Mouse (Mus musculus) intestine, embryonic 14.5 days (tissue): ENCODE results near the gene Vwa7. TPM values are rescaled to one million over a fixed set of nuclear protein-coding genes. Genes with fewer than 3 reads are reported as not detected.
A peak's percentile ranks its signal among the peaks of the same experiment; 100 is the strongest.
"Not testable (repeated sequence)": the region's sequence is repeated elsewhere in the genome, so short reads cannot be mapped to it uniquely, and the experiment has no call there.

ENCODE experiments used
- ATAC-seq: fragments of 200-750 bp; cut with Nextera tagmentation; replicated peaks from 2 replicates; pipeline ENCODE4 v1.8.0; 2017; ENCODE audit warnings: low read depth, moderate number of reproducible peaks, moderate TSS enrichment, moderate library complexity; ENCODE audit not compliant: low FRiP score, low TSS enrichment
- DNase-seq: peaks from one replicate; pipeline ENCODE4 v3.0.0-alpha.2; 2018; ENCODE audit warnings: low spot score
- H3K27ac ChIP-seq: fragments of 300-500 bp; sonication (generic); 2 replicates; pipeline ENCODE4 v1.5.1; 2014; ENCODE audit warnings: low read depth, mild to moderate bottlenecking, control low read depth
- H3K27me3 ChIP-seq: fragments of 300-500 bp; sonication (generic); replicated peaks from 2 replicates; pipeline ENCODE4 v1.6.1; 2014; ENCODE audit warnings: low read length, control low read depth; ENCODE audit not compliant: control insufficient read depth, insufficient read depth
- H3K36me3 ChIP-seq: fragments of 300-500 bp; sonication (generic); 2 replicates; pipeline ENCODE4 v1.6.1; 2014; ENCODE audit warnings: low read length, control low read depth; ENCODE audit not compliant: control insufficient read depth, insufficient read depth
- H3K4me1 ChIP-seq: fragments of 300-500 bp; sonication (generic); replicated peaks from 2 replicates; pipeline ENCODE4 v1.6.1; 2014; ENCODE audit warnings: low read length, control low read depth, mixed read lengths; ENCODE audit not compliant: control insufficient read depth, insufficient read depth
- H3K4me2 ChIP-seq: fragments of 300-500 bp; sonication (generic); 2 replicates; pipeline ENCODE4 v1.6.1; 2014; ENCODE audit warnings: low read length
- H3K4me3 ChIP-seq: fragments of 300-500 bp; sonication (generic); 2 replicates; pipeline ENCODE4 v1.5.1; 2014; ENCODE audit warnings: low read depth, low read length, control low read depth, mixed read lengths
- H3K9ac ChIP-seq: fragments of 300-500 bp; sonication (generic); 2 replicates; pipeline ENCODE4 v1.6.1; 2014; ENCODE audit warnings: mild to moderate bottlenecking, low read length
- H3K9me3 ChIP-seq: fragments of 300-500 bp; sonication (generic); 2 replicates; pipeline ENCODE4 v1.6.1; 2016; ENCODE audit warnings: low read length, control low read depth; ENCODE audit not compliant: control insufficient read depth
- WGBS: fragments of 180-500 bp; shearing (Covaris S2); extraction: QIAGEN DNeasy Blood & Tissue Kit; methylation state at CpG from one replicate; pipeline ENCODE4 v1.1.7; 2014; 5-methylcytosine and 5-hydroxymethylcytosine counted together
- polyA plus RNA-seq: library from polyadenylated mRNA; unstranded; fragments of >200 nt; fragmentation: Nextera tagmentation; extraction: Ambion mirVana; gene quantifications from 2 replicates; pipeline ENCODE4 v1.2.1, GENCODE M21; 2014

Vwa7 gene
- polyA plus RNA-seq, 1 experiment from 2014 or later: 0.26 TPM

DNA sequence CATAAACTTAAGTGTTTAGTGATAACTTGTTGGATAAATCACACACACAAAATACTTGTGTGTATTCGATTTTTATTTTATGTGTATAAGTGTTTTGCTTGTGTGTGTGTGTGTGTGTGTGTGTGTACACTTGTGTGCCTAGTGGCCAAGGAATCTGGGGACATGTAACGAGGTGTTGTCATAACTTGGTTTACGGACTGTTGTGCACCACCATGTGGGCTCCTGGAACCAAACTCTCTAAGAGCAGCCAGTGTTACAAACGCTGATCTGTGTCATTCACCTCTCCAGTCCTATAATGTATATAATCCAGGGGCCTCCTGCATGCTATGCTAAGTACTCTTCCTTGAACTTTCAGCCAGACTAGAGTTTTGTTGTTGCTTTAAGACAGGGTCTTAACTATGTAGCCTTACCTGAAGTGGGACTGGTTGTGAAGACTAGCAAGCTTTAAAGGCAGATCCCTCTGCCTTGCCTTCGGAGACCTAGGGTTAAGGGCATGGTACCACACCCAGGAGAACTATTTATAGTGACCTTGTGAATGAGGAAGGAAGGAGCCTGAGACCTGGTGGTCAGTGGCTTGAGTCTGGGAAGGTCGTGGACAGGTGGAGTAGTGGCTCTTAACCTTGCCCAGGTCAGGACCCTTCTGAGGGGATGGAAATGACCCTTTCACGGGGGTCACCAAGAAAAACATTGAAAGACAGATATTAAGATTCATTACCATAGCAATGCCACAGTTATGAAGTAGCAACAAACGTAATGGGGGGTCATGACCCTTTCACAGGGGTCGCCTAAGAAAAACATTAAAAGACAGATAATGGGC is 13.1 kb upstream of the Vwa7 start:
- H3K4me3 ChIP-seq: peak overlapping the region; percentile 87; the same call in 1 of the 2 replicates
- H3K27me3 ChIP-seq: no peaks in the 10 kb centered on the region
- H3K36me3 ChIP-seq: peaks cover 47% of the 10 kb centered on the region
- H3K27ac ChIP-seq: no peak overlapping the region; the same call in 1 of the 2 replicates
- DNase-seq (no peak), ATAC-seq (no peak)
- H3K9me3 ChIP-seq: no peaks in the 10 kb centered on the region
- peaks cover 25% of the 10 kb centered on the region for H3K4me1 ChIP-seq
- peak overlapping the region; percentile 90 for H3K4me2 ChIP-seq
- 55% methylated on average over 9 of the region's 9 CpGs for WGBS
- H3K9ac ChIP-seq: peak overlapping the region; percentile 92; the same call in 1 of the 2 replicates

DNA sequence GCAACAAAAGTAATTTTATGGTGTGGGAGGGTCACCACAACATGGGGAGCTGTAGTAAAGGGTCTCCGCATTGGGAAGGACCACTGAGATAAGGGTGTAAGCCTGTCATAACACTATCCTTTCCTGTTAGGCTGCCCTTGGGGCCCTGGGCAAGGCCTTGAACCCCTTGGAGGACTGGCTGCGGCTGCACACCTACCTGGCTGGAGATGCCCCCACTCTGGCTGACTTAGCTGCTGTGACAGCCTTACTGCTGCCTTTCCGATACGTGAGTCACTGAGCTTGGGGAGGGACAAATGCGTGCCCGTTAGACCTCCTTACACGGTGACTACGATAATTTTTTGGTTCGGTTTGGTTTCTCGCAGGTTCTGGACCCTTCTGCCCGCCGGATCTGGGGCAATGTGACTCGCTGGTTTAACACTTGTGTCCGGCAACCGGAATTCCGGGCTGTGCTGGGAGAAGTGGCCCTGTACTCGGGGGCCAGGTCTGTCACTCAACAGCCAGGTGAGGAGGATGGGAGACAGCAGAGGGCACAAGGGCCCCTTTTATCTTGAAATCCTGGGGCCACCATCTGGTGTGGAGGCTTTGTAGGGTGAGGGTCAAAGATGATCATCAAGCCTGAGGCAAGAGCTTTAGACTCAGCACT is 12.2 kb upstream of the Vwa7 start:
- Histone ChIP-seq H3K4me2 (no peak overlapping the region), H3K27me3 (no peaks in the 10 kb centered on the region), H3K4me3 (no peak overlapping the region), H3K4me1 (peaks cover 23% of the 10 kb centered on the region), H3K36me3 (peaks cover 51% of the 10 kb centered on the region), H3K9me3 (no peaks in the 10 kb centered on the region), H3K9ac (no peak overlapping the region), H3K27ac (no peak overlapping the region)
- WGBS: 96% methylated on average over 17 of the region's 17 CpGs
- DNase-seq (no peak), ATAC-seq (no peak)

GRCm38 (mm10) chr17:35005158-35005557 is 11.2 kb upstream of the Vwa7 start:
- H3K9ac ChIP-seq: no peak overlapping the region
- WGBS: 96% methylated on average over 9 of the region's 10 CpGs
- ATAC-seq (no peak), DNase-seq (no peak)
- no peaks in the 10 kb centered on the region for H3K9me3 ChIP-seq
- H3K36me3 ChIP-seq: peaks cover 60% of the 10 kb centered on the region
- H3K4me3 ChIP-seq: no peak overlapping the region
- no peak overlapping the region for H3K27ac ChIP-seq
- H3K4me1 ChIP-seq: peaks cover 15% of the 10 kb centered on the region
- H3K4me2 ChIP-seq: no peak overlapping the region
- no peaks in the 10 kb centered on the region for H3K27me3 ChIP-seq

- Histone ChIP-seq H3K4me1 (peaks cover 15% of the 10 kb centered on the region), H3K36me3 (peaks cover 68% of the 10 kb centered on the region)
- not testable (repeated sequence) for H3K9ac ChIP-seq, H3K27ac ChIP-seq, H3K27me3 ChIP-seq, ATAC-seq, H3K9me3 ChIP-seq, H3K4me3 ChIP-seq, H3K4me2 ChIP-seq, DNase-seq
- 93% methylated on average over 4 of the region's 5 CpGs for WGBS
Measured at GRCm38 (mm10) chr17:35005902-35006301, 10.5 kb upstream of the Vwa7 start.

DNA sequence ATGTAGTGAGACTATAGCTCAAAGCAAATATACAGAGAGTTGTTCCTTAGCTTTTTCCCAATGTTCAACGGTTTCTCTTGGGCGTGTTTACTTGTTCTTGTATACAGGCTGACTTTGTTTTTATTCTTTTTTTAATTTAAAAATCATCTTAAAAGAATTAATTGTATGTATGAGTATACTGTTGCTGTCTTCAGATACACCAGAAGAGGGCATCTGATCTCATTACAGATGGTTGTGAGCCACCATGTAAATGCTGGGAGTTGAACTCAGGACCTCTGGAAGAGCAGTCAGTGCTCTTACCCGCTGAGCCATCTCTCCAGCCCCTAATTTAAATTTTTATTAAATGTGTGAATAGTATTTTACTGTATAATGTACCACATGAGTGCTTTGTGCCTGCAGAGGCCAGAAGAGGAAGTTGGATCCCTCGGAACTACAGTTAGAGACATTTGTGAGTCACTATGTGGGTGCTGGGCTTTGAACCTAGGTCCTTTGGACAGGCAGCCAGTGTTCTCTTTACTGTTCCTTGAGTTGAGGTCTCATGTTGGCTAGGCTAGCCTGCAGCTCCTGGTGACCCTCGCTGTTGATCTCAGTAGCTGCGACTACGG is 8.9 kb upstream of the Vwa7 start:
- Histone ChIP-seq H3K4me2 (no peak overlapping the region), H3K27ac (no peak overlapping the region), H3K4me3 (no peak overlapping the region), H3K27me3 (no peaks in the 10 kb centered on the region), H3K4me1 (peaks cover 10% of the 10 kb centered on the region), H3K36me3 (peaks cover 84% of the 10 kb centered on the region), H3K9ac (no peak overlapping the region), H3K9me3 (no peaks in the 10 kb centered on the region)
- ATAC-seq (no peak), DNase-seq (no peak)
- WGBS: 93% methylated on average over 7 of the region's 7 CpGs

GRCm38 (mm10) chr17:35009586-35009985 is 6.8 kb upstream of the Vwa7 start:
- WGBS: 87% methylated on average over 7 of the region's 7 CpGs
- H3K36me3 ChIP-seq: peaks cover 98% of the 10 kb centered on the region
- no peak for DNase-seq
- no peaks in the 10 kb centered on the region for H3K27me3 ChIP-seq
- H3K9ac ChIP-seq: no peak overlapping the region
- H3K9me3 ChIP-seq: no peaks in the 10 kb centered on the region
- no peaks in the 10 kb centered on the region for H3K4me1 ChIP-seq
- H3K4me3 ChIP-seq: no peak overlapping the region
- H3K4me2 ChIP-seq: no peak overlapping the region
- ATAC-seq: no peak
- no peak overlapping the region for H3K27ac ChIP-seq

DNA sequence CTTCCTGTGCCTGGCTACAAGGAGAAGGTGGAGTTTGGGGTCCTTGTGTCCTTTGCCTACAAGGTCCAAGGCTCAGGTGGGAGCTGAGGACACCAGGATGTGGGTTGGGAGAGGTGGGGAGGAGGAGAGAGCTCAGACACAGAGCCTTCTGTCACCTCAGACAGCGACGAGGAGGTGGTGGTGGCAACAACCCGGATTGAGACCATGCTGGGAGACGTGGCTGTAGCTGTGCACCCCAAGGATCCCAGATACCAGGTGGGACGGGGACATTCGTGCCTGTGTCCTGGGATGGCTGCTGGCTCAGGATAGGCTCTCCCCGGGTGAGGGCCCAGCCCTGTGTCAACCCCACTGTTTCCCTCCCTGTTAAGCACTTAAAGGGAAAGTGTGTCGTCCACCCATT is 4.9 kb upstream of the Vwa7 start:
- no peaks in the 10 kb centered on the region for H3K9me3 ChIP-seq
- DNase-seq (no peak), ATAC-seq (no peak)
- 93% methylated on average over 8 of the region's 8 CpGs for WGBS
- H3K27ac ChIP-seq: no peak overlapping the region
- no peaks in the 10 kb centered on the region for H3K27me3 ChIP-seq
- H3K4me1 ChIP-seq: no peaks in the 10 kb centered on the region
- no peak overlapping the region for H3K9ac ChIP-seq
- peaks cover 99% of the 10 kb centered on the region for H3K36me3 ChIP-seq
- H3K4me2 ChIP-seq: no peak overlapping the region
- no peak overlapping the region for H3K4me3 ChIP-seq

GRCm38 (mm10) chr17:35012430-35012829 is 3.9 kb upstream of the Vwa7 start:
- WGBS: 87% methylated on average over 13 of the region's 13 CpGs
- H3K36me3 ChIP-seq: peaks cover 97% of the 10 kb centered on the region
- H3K27me3 ChIP-seq: no peaks in the 10 kb centered on the region
- H3K27ac ChIP-seq: no peak overlapping the region
- no peaks in the 10 kb centered on the region for H3K9me3 ChIP-seq
- no peak overlapping the region for H3K4me3 ChIP-seq
- ATAC-seq (no peak), DNase-seq (no peak)
- H3K4me2 ChIP-seq: no peak overlapping the region
- H3K9ac ChIP-seq: no peak overlapping the region
- no peaks in the 10 kb centered on the region for H3K4me1 ChIP-seq
